Mouse (Mus musculus) spleen, postnatal 0 days (tissue): Measurements from ENCODE around the gene Elfn2. TPM values are rescaled to one million over a fixed set of nuclear protein-coding genes. Genes with fewer than 3 reads are reported as not detected.

Experiments used
- polyA plus RNA-seq: library from polyadenylated mRNA; unstranded; fragments of >200 nt; fragmentation: Nextera tagmentation; extraction: Ambion mirVana; gene quantifications from 2 replicates; pipeline ENCODE4 v1.2.1, GENCODE M21; 2015

Gene Elfn2
- 0.05 TPM in 2 replicates for polyA plus RNA-seq

GRCm38 (mm10) chr15:78718290-78719250, at the start of gene Elfn2:
TSS of gene Elfn2 (minus strand) at chr15:78718771.

Other genes with a start within 250 kb of the Elfn2 start
- gene Il2rb, start 223.5 kb downstream of the Elfn2 start, polyA plus RNA-seq = 2.8 and 4.1 TPM in 2 replicates
- gene C1qtnf6, start 187.4 kb downstream of the Elfn2 start, polyA plus RNA-seq = 8.1 and 10.1 TPM in 2 replicates
- not detected in 2 replicates for gene Sstr3, start 174.1 kb downstream of the Elfn2 start, polyA plus RNA-seq
- gene Rac2, start 146.0 kb downstream of the Elfn2 start, polyA plus RNA-seq = 213 and 273 TPM in 2 replicates
- gene Cyth4, start 121.7 kb downstream of the Elfn2 start, polyA plus RNA-seq = 22.1 and 29.7 TPM in 2 replicates
- gene Mfng, start 54.7 kb upstream of the Elfn2 start, polyA plus RNA-seq = 12.7 and 15.6 TPM in 2 replicates
- 2.0 and 2.5 TPM in 2 replicates for gene Card10, start 84.3 kb upstream of the Elfn2 start, polyA plus RNA-seq
- gene Cdc42ep1, start 123.9 kb upstream of the Elfn2 start, polyA plus RNA-seq = 19.1 and 24.8 TPM in 2 replicates
- 2.3 and 2.9 TPM in 2 replicates for gene Lgals2, start 136.8 kb upstream of the Elfn2 start, polyA plus RNA-seq
- gene Gga1, start 158.4 kb upstream of the Elfn2 start, polyA plus RNA-seq = 20.4 and 24.6 TPM in 2 replicates
- gene Gm49510, start 180.9 kb upstream of the Elfn2 start, polyA plus RNA-seq = 0.34 and 0.46 TPM in 2 replicates
- 17.5 and 24.0 TPM in 2 replicates for gene Sh3bp1, start 181.0 kb upstream of the Elfn2 start, polyA plus RNA-seq
- 5.4 and 6.1 TPM in 2 replicates for gene Pdxp, start 195.1 kb upstream of the Elfn2 start, polyA plus RNA-seq
- gene Lgals1, start 208.0 kb upstream of the Elfn2 start, polyA plus RNA-seq = 444 and 544 TPM in 2 replicates
- 33.0 and 33.8 TPM in 2 replicates for gene Nol12, start 216.2 kb upstream of the Elfn2 start, polyA plus RNA-seq
- 14.7 and 17.5 TPM in 2 replicates for gene Triobp, start 229.0 kb upstream of the Elfn2 start, polyA plus RNA-seq